Mouse (Mus musculus) MEL (cell line): Measurements from ENCODE around the gene Col13a1. TPM values are rescaled to one million over a fixed set of nuclear protein-coding genes. Genes with fewer than 3 reads are reported as not detected.

Source experiments
- DNase-seq: peaks from one replicate; pipeline ENCODE4 v3.0.0; 2011; ENCODE audit warnings: low read depth, low spot score
- H3K27ac ChIP-seq: 2 replicates; pipeline ENCODE4 v1.5.1; 2012; ENCODE audit warnings: low read depth, mild to moderate bottlenecking, control low read depth, low read length, moderate library complexity; ENCODE audit not compliant: control insufficient read depth
- H3K27me3 ChIP-seq, 2 experiments: fragments of 150-350 bp in 1 of 2; sonication (generic) in 1 of 2; 2 replicates each; pipeline ENCODE4 v1.6.1; 2012; ENCODE audit warnings: low read length in 2 of 2, mild to moderate bottlenecking in 2 of 2, improper control_type of control experiment in 1 of 2, moderate library complexity in 1 of 2; ENCODE audit not compliant: insufficient read depth in 2 of 2, control insufficient read depth in 1 of 2
- H3K36me3 ChIP-seq, 2 experiments: 2 replicates each; pipeline ENCODE4 v1.6.1; 2012 to 2014; ENCODE audit warnings: low read length in 2 of 2, improper control_type of control experiment in 1 of 2, inconsistent platforms in 1 of 2, mild to moderate bottlenecking in 1 of 2; ENCODE audit not compliant: insufficient read depth in 2 of 2, control insufficient read depth in 1 of 2
- H3K4me1 ChIP-seq, 2 experiments: fragments of 150-350 bp in 1 of 2; sonication (generic) in 1 of 2; 2 replicates each; pipeline ENCODE4 v1.6.1; 2012; ENCODE audit warnings: low read length in 2 of 2, improper control_type of control experiment in 1 of 2, mild to moderate bottlenecking in 1 of 2; ENCODE audit not compliant: insufficient read depth in 2 of 2, control insufficient read depth in 1 of 2
- H3K4me3 ChIP-seq, 2 experiments: fragments of 150-350 bp in 1 of 2; sonication (generic) in 1 of 2; 2 replicates each; pipeline ENCODE4 v1.5.1; 2012; ENCODE audit warnings: low read depth in 2 of 2, low read length in 2 of 2, mild to moderate bottlenecking in 2 of 2, moderate library complexity in 2 of 2, control low read depth in 1 of 2, improper control_type of control experiment in 1 of 2; ENCODE audit not compliant: control insufficient read depth in 1 of 2, insufficient read depth in 1 of 2
- H3K79me2 ChIP-seq: 2 replicates; pipeline ENCODE4 v1.6.1; 2012; ENCODE audit warnings: mild to moderate bottlenecking, low read length, moderate library complexity; ENCODE audit not compliant: control insufficient read depth, poor library complexity, insufficient read depth
- H3K9ac ChIP-seq: 2 replicates; pipeline ENCODE4 v1.6.1; 2012; ENCODE audit warnings: low read depth, mild to moderate bottlenecking, control low read depth, low read length, moderate library complexity; ENCODE audit not compliant: control insufficient read depth, poor library complexity, severe bottlenecking
- H3K9me3 ChIP-seq: fragments of 150-350 bp; sonication (generic); replicated peaks from 2 replicates; pipeline ENCODE4 v1.6.1; 2012; ENCODE audit warnings: mild to moderate bottlenecking, low read length, improper control_type of control experiment, moderate library complexity; ENCODE audit not compliant: insufficient read depth
- BHLHE40 ChIP-seq: IDR thresholded peaks from 2 replicates; pipeline ENCODE4 v1.6.1; 2012; ENCODE audit warnings: low read depth, mild to moderate bottlenecking, inconsistent platforms, low read length, improper control_type of control experiment, borderline replicate concordance
- CHD1 ChIP-seq: IDR thresholded peaks from 2 replicates; pipeline ENCODE4 v1.6.1; 2012; ENCODE audit warnings: low read depth, mild to moderate bottlenecking, inconsistent platforms, low read length, improper control_type of control experiment
- E2F4 ChIP-seq: IDR thresholded peaks from 2 replicates; pipeline ENCODE4 v1.6.1; 2011; ENCODE audit warnings: low read depth, low read length, improper control_type of control experiment, borderline replicate concordance
- ELF1 ChIP-seq: IDR thresholded peaks from 2 replicates; pipeline ENCODE4 v1.6.1; 2014; ENCODE audit warnings: low read depth, mild to moderate bottlenecking, inconsistent platforms, low read length, improper control_type of control experiment, moderate library complexity
- EP300 ChIP-seq, 2 experiments: IDR thresholded peaks; 2 replicates each; pipeline ENCODE4 v1.6.1; 2011; ENCODE audit warnings: improper control_type of control experiment in 2 of 2, low read length in 2 of 2, low read depth in 1 of 2, mild to moderate bottlenecking in 1 of 2
- ETS1 ChIP-seq: IDR thresholded peaks from 2 replicates; pipeline ENCODE4 v1.6.1; 2012; ENCODE audit warnings: low read depth, mild to moderate bottlenecking, inconsistent platforms, low read length, improper control_type of control experiment, moderate library complexity
- GATA1 ChIP-seq: IDR thresholded peaks from 2 replicates; pipeline ENCODE4 v1.6.1; 2011; ENCODE audit warnings: low read depth, low read length, improper control_type of control experiment
- HCFC1 ChIP-seq: IDR thresholded peaks from 2 replicates; pipeline ENCODE4 v1.6.1; 2012; ENCODE audit warnings: low read depth, mild to moderate bottlenecking, inconsistent platforms, low read length, improper control_type of control experiment, moderate library complexity
- MAX ChIP-seq: IDR thresholded peaks from 2 replicates; pipeline ENCODE4 v1.6.1; 2011; ENCODE audit warnings: low read length, improper control_type of control experiment
- MYC ChIP-seq: IDR thresholded peaks from 2 replicates; pipeline ENCODE4 v1.6.1; 2011; ENCODE audit warnings: low read depth, mild to moderate bottlenecking, low read length, improper control_type of control experiment, moderate library complexity
- RAD21 ChIP-seq: IDR thresholded peaks from 2 replicates; pipeline ENCODE4 v1.6.1; 2011; ENCODE audit warnings: mild to moderate bottlenecking, low read depth, low read length, improper control_type of control experiment
- SIN3A ChIP-seq: IDR thresholded peaks from 2 replicates; pipeline ENCODE4 v1.6.1; 2012; ENCODE audit warnings: low read length, improper control_type of control experiment, inconsistent platforms
- TAL1 ChIP-seq: IDR thresholded peaks from 2 replicates; pipeline ENCODE4 v1.6.1; 2012; ENCODE audit warnings: mild to moderate bottlenecking, inconsistent platforms, low read length, moderate library complexity, mixed read lengths
- TCF12 ChIP-seq: IDR thresholded peaks from 2 replicates; pipeline ENCODE4 v1.6.1; 2014; ENCODE audit warnings: low read depth, mild to moderate bottlenecking, inconsistent platforms, low read length, improper control_type of control experiment, moderate library complexity
- UBTF ChIP-seq: IDR thresholded peaks from 2 replicates; pipeline ENCODE4 v1.6.1; 2012; ENCODE audit warnings: low read depth, mild to moderate bottlenecking, inconsistent platforms, low read length, improper control_type of control experiment, moderate library complexity, borderline replicate concordance; ENCODE audit not compliant: insufficient read depth
- USF2 ChIP-seq, 2 experiments: IDR thresholded peaks; 2 replicates each; pipeline ENCODE4 v1.6.1; 2011 to 2012; ENCODE audit warnings: improper control_type of control experiment in 2 of 2, low read length in 2 of 2, borderline replicate concordance in 1 of 2, inconsistent platforms in 1 of 2, low read depth in 1 of 2, mild to moderate bottlenecking in 1 of 2; ENCODE audit not compliant: insufficient read depth in 1 of 2
- ZC3H11A ChIP-seq: IDR thresholded peaks from 2 replicates; pipeline ENCODE4 v1.6.1; 2012; ENCODE audit warnings: low read depth, mild to moderate bottlenecking, inconsistent platforms, low read length, improper control_type of control experiment
- ZNF384 ChIP-seq: IDR thresholded peaks from 2 replicates; pipeline ENCODE4 v1.6.1; 2012; ENCODE audit warnings: low read depth, mild to moderate bottlenecking, inconsistent platforms, low read length, improper control_type of control experiment
- polyA plus RNA-seq, 2 experiments: library from polyadenylated mRNA; stranded (reverse) in 1 of 2; unstranded in 1 of 2; fragments of >175 nt in 1 of 2; fragments of >200 nt in 1 of 2; gene quantifications; 2 replicates each; pipeline versions ENCODE4 v1.2.1 to v1.2.4; 2012; ENCODE audit warnings: low replicate concordance in 2 of 2, low read depth in 1 of 2; ENCODE audit not compliant: insufficient read length in 2 of 2, insufficient read depth in 1 of 2, missing spikeins in 1 of 2
- total RNA-seq: library from RNA; depleted of rRNA; stranded (reverse); fragments of 300-350 nt; gene quantifications from 2 replicates; pipeline ENCODE4 v1.2.3, GENCODE M21; 2012

Gene Col13a1
- total and polyA plus RNA-seq, 3 experiments = not detected

- Histone ChIP-seq H3K27me3 (no peaks in the 10 kb centered on the region), H3K27ac (no peak overlapping the region), H3K9me3 (no peaks in the 10 kb centered on the region), H3K9ac (no peak overlapping the region), H3K4me3 (no peak overlapping the region), H3K36me3 (no peaks in the 10 kb centered on the region), H3K4me1 (no peaks in the 10 kb centered on the region), H3K79me2 (no peaks in the 10 kb centered on the region)
- no peak for DNase-seq
- TF ChIP-seq TCF12 (no peak), ELF1 (no peak), ZNF384 (no peak), EP300 (IDR thresholded peaks at IDR 0.05; ENCODE audit: low read depth in 1 of 2, low read length in 2 of 2) (no peak), USF2 (IDR thresholded peaks at IDR 0.05; ENCODE audit: borderline replicate concordance in 1 of 2, insufficient read depth in 1 of 2, low read depth in 1 of 2, low read length in 2 of 2) (no peak), MAX (no peak), GATA1 (no peak), E2F4 (no peak)
Measured at GRCm38 (mm10) chr10:62007958-62008357, 29.1 kb upstream of the Col13a1 start.

- TF ChIP-seq ETS1 (no peak), UBTF (no peak), MYC (no peak), BHLHE40 (no peak), SIN3A (no peak), TCF12 (no peak), ZC3H11A (no peak), CHD1 (no peak), RAD21 (no peak), EP300 (IDR thresholded peaks at IDR 0.05; ENCODE audit: low read depth in 1 of 2, low read length in 2 of 2) (no peak), TAL1 (no peak), HCFC1 (no peak)
- H3K79me2 ChIP-seq = no peaks in the 10 kb centered on the region
- H3K27ac ChIP-seq = no peak overlapping the region
- H3K36me3 ChIP-seq = no peaks in the 10 kb centered on the region
- DNase-seq = no peak
- H3K4me1 ChIP-seq = no peaks in the 10 kb centered on the region
- no peaks in the 10 kb centered on the region for H3K27me3 ChIP-seq
- no peak overlapping the region for H3K4me3 ChIP-seq
- H3K9ac ChIP-seq = no peak overlapping the region
- H3K9me3 ChIP-seq = no peaks in the 10 kb centered on the region
Measured at GRCm38 (mm10) chr10:62006371-62006770, 27.5 kb upstream of the Col13a1 start.
